Mouse (Mus musculus) 3T3-L1 (cell line): Measurements from ENCODE around the gene Tmeff2.

ENCODE experiments used
- DNase-seq: peaks from one replicate; pipeline ENCODE4 v3.0.0-alpha.2; 2015; ENCODE audit warnings: low read depth, low spot score

Tmeff2 gene

GRCm38 (mm10) chr1:51199088-51199830 lies 298.8 kb downstream of the Tmeff2 start:
- no peak for DNase-seq

DNA sequence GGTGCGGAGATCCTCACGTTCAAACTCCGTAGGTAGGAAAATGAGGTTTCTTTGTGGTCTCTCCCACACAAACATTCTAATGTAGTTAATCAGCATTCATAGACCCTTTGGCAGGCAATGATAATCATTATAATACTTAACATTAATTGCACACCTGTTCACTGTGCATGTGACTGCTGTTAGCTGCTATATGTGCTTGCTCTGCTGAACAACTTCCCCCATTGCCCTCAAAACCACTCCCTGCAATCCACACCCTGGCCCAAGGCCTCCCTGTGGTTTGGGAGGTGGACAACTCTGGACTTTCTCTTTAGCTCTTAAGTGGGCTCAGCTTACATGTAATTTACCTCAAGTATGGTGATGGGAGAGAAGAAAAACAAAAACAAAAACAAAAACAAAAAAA lies 299.5 kb downstream of the Tmeff2 start:
- DNase-seq, result no peak

DNA sequence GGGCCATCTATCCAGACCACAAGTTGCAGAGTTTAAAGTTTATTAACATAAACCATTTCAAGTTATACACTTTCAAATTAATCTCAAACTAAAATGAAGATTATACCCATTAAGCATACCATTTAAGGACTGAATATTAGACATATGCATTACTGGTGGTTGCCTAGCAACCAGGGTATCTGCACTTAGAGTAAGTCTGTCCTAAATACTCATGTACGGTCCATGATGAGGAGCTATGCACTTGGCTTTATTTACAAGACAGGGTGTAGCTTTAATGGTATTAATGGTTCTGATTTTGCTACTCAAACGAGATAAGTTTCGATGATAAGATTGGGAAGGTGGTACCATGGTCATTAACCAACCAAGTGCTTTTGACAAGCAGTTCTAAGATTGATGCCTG lies 315.2 kb downstream of the Tmeff2 start:
- DNase-seq, result no peak

- DNase-seq, result no peak
Measured at GRCm38 (mm10) chr1:51216292-51217050, 316.0 kb downstream of the Tmeff2 start.

DNA sequence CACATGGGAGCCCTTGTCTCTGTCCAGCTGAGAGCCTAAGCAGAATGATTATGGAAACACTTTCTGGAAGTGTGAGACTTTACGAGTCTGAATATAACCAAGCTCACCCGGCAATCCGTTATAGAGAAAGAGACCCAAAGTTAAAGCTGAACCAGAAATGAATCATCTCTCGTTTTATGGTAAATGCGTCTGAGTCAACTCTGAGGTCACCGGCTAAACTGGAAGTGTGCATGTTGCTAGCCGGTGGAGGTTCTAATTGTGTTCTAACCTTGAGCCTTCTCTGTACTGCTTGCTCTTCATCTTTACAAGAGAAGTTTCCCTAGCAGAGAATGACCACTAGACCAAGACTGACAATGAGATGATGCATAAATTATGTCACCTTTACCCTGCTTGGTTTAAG lies 316.8 kb downstream of the Tmeff2 start:
- peak; percentile 27 for DNase-seq

DNA sequence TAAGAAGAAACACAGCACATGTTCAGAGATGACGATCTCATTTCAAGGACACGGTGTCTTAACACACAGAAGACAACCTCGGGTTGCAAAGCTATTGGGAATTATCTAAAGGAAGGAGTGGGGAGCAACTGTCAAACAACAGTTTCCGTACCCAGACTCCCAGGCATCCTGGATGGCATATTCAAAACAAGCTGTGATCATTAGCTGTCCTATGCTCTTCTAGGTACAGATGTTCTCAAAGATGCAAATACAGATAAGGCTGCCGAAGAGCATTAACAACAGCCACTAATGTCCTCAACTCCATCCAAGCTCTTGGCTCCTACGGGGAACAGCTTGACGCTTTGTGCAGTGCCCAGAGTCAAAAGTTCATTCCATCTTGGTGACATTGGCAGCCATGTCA lies 324.7 kb downstream of the Tmeff2 start:
- DNase-seq, result no peak
